Mouse (Mus musculus) testis, adult 2 months (tissue): ENCODE data around the gene Gm3336. TPM values are rescaled to one million over a fixed set of nuclear protein-coding genes. Genes with fewer than 3 reads are reported as not detected.

Experiments
- H3K27ac ChIP-seq: fragments of 200-500 bp; 2 replicates; pipeline ENCODE4 v1.5.1; 2012; ENCODE audit warnings: low read depth, low read length; ENCODE audit not compliant: control insufficient read depth, insufficient read depth
- H3K27me3 ChIP-seq: fragments of 200-500 bp; 2 replicates; pipeline ENCODE4 v1.6.1; 2012; ENCODE audit warnings: mild to moderate bottlenecking, low read length, moderate library complexity; ENCODE audit not compliant: control insufficient read depth, insufficient read depth
- H3K36me3 ChIP-seq: fragments of 200-500 bp; 2 replicates; pipeline ENCODE4 v1.6.1; 2012; ENCODE audit warnings: mild to moderate bottlenecking, low read length; ENCODE audit not compliant: control insufficient read depth, insufficient read depth
- H3K4me1 ChIP-seq: fragments of 200-500 bp; 2 replicates; pipeline ENCODE4 v1.6.1; 2012; ENCODE audit warnings: low read length; ENCODE audit not compliant: control insufficient read depth, insufficient read depth
- H3K4me3 ChIP-seq: fragments of 200-500 bp; 2 replicates; pipeline ENCODE4 v1.5.1; 2012; ENCODE audit warnings: low read depth, mild to moderate bottlenecking, low read length, moderate library complexity, mixed read lengths; ENCODE audit not compliant: control insufficient read depth
- CTCF ChIP-seq: fragments of 200-500 bp; IDR thresholded peaks from 2 replicates; pipeline ENCODE4 v1.5.1; 2012; ENCODE audit warnings: low read depth, mild to moderate bottlenecking, inconsistent platforms, low read length, moderate library complexity; ENCODE audit not compliant: control insufficient read depth, insufficient read depth, insufficient replicate concordance
- POLR2A ChIP-seq: fragments of 200-500 bp; IDR thresholded peaks from 2 replicates; pipeline ENCODE4 v1.6.1; 2012; ENCODE audit warnings: low read depth, mild to moderate bottlenecking, inconsistent platforms, low read length, moderate library complexity; ENCODE audit not compliant: control insufficient read depth
- polyA plus RNA-seq: library from polyadenylated mRNA; depleted of rRNA; stranded (reverse); fragments of >200 nt; gene quantifications from 2 replicates; pipeline ENCODE4 v1.2.3, GENCODE M21; 2012

The Gm3336 gene
- polyA plus RNA-seq, 1 experiment, result 0.86 TPM

- Histone ChIP-seq H3K27ac (no peak overlapping the region), H3K27me3 (no peaks in the 10 kb centered on the region), H3K4me3 (no peak overlapping the region), H3K36me3 (no peaks in the 10 kb centered on the region), H3K4me1 (no peaks in the 10 kb centered on the region; the same call in 1 of the 2 replicates)
- TF ChIP-seq CTCF, result peak; percentile 87; the same call in 1 of the 2 replicates
- TF ChIP-seq POLR2A, result no peak
These were observed 2.4 kb downstream of the Gm3336 start for GRCm38 (mm10) chr8:70720739-70721138.

GRCm38 (mm10) chr8:70721601-70722000 is 3.3 kb downstream of the Gm3336 start:
- no peak overlapping the region for H3K4me3 ChIP-seq
- H3K36me3 ChIP-seq, result no peaks in the 10 kb centered on the region
- TF ChIP-seq POLR2A (no peak), CTCF (no peak)
- H3K27ac ChIP-seq, result no peak overlapping the region
- no peaks in the 10 kb centered on the region for H3K27me3 ChIP-seq
- no peaks in the 10 kb centered on the region; the same call in 1 of the 2 replicates for H3K4me1 ChIP-seq

GRCm38 (mm10) chr8:70723486-70724210 is 5.3 kb downstream of the Gm3336 start, which contains the start of gene Pde4c:
TSS of gene Pde4c (plus strand) at chr8:70723720.
- no peaks in the 10 kb centered on the region for H3K27me3 ChIP-seq
- H3K36me3 ChIP-seq, result no peaks in the 10 kb centered on the region
- H3K4me1 ChIP-seq, result no peaks in the 10 kb centered on the region; the same call in 1 of the 2 replicates
- no peak within 1 kb of the TSS for H3K27ac ChIP-seq
- no peak within 1 kb of the TSS for H3K4me3 ChIP-seq
- no peak for TF ChIP-seq POLR2A

DNA sequence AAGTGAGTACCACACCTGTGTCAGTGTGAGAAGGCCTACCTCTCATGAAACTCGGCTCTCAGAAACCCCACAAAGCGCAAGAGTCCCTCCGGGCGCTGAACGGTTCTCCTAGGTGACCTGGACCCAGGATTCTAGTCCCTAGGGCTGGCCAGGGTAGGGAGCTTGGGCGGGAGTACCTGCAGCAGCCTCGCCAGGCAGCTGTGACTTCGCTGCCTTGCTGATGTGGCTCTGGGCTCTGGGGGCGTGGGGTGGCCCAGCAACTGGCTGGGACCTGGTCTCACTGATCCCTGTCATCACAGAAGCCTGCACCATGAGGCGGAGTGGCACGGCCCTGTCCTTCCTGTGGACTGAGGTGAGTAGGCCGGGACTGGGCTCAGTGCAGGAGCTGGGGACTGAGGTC is 5.9 kb downstream of the Gm3336 start:
- Histone ChIP-seq H3K36me3 (no peaks in the 10 kb centered on the region), H3K4me1 (no peaks in the 10 kb centered on the region; the same call in 1 of the 2 replicates), H3K4me3 (no peak overlapping the region), H3K27me3 (no peaks in the 10 kb centered on the region), H3K27ac (no peak overlapping the region)
- TF ChIP-seq POLR2A, result no peak
- no peak for TF ChIP-seq CTCF

- H3K4me1 ChIP-seq, result peaks cover 7% of the 10 kb centered on the region
- H3K4me3 ChIP-seq, result no peak overlapping the region
- H3K27ac ChIP-seq, result no peak overlapping the region
- no peaks in the 10 kb centered on the region for H3K36me3 ChIP-seq
- H3K27me3 ChIP-seq, result no peaks in the 10 kb centered on the region
- no peak for TF ChIP-seq POLR2A
- no peak for TF ChIP-seq CTCF
These were observed 7.6 kb downstream of the Gm3336 start for GRCm38 (mm10) chr8:70725792-70726447.

GRCm38 (mm10) chr8:70726721-70727120 is 8.4 kb downstream of the Gm3336 start:
- no peak for TF ChIP-seq CTCF
- no peak for TF ChIP-seq POLR2A
- Histone ChIP-seq H3K4me1 (peaks cover 7% of the 10 kb centered on the region), H3K27me3 (no peaks in the 10 kb centered on the region), H3K4me3 (no peak overlapping the region), H3K27ac (no peak overlapping the region), H3K36me3 (no peaks in the 10 kb centered on the region)

- no peaks in the 10 kb centered on the region for H3K27me3 ChIP-seq
- H3K36me3 ChIP-seq, result no peaks in the 10 kb centered on the region
- H3K4me1 ChIP-seq, result peaks cover 7% of the 10 kb centered on the region
- no peak overlapping the region for H3K4me3 ChIP-seq
- TF ChIP-seq CTCF, result no peak
- no peak overlapping the region for H3K27ac ChIP-seq
These were observed 11.6 kb downstream of the Gm3336 start for GRCm38 (mm10) chr8:70729808-70730475.
